Mouse (Mus musculus) ES-Bruce4 (cell line): Measurements from ENCODE around the gene Zfp687. TPM values are rescaled to one million over a fixed set of nuclear protein-coding genes. Genes with fewer than 3 reads are reported as not detected.
A peak's percentile ranks its signal among the peaks of the same experiment; 100 is the strongest.

Experiments used
- H3K27ac ChIP-seq: 2 replicates; pipeline ENCODE4 v1.5.1; 2012; ENCODE audit warnings: low read length, inconsistent platforms; ENCODE audit not compliant: insufficient read depth
- H3K27me3 ChIP-seq: 2 replicates; pipeline ENCODE4 v1.6.1; 2012; ENCODE audit warnings: mild to moderate bottlenecking, low read length, inconsistent platforms; ENCODE audit not compliant: control insufficient read depth, poor library complexity, insufficient read depth, severe bottlenecking
- H3K36me3 ChIP-seq: 2 replicates; pipeline ENCODE4 v1.6.1; 2012; ENCODE audit warnings: inconsistent platforms, mild to moderate bottlenecking, low read length, moderate library complexity; ENCODE audit not compliant: control insufficient read depth, poor library complexity, insufficient read depth, severe bottlenecking
- H3K4me1 ChIP-seq: one replicate; pipeline ENCODE4 v1.8.1; 2011; ENCODE audit warnings: low read length; ENCODE audit not compliant: control insufficient read depth, insufficient read depth
- H3K4me3 ChIP-seq: 2 replicates; pipeline ENCODE4 v1.5.1; 2011; ENCODE audit warnings: low read depth, mild to moderate bottlenecking, low read length
- H3K9ac ChIP-seq: 2 replicates; pipeline ENCODE4 v1.6.1; 2012; ENCODE audit warnings: low read depth, mild to moderate bottlenecking, inconsistent platforms; ENCODE audit not compliant: poor library complexity, severe bottlenecking
- H3K9me3 ChIP-seq: replicated peaks from 2 replicates; pipeline ENCODE4 v1.6.1; 2012; ENCODE audit warnings: mild to moderate bottlenecking, low read length, inconsistent platforms; ENCODE audit not compliant: control insufficient read depth, poor library complexity, insufficient read depth, severe bottlenecking
- CTCF ChIP-seq: IDR thresholded peaks from one replicate; pipeline ENCODE4 v1.8.1; 2011; ENCODE audit warnings: low read depth, low read length
- EP300 ChIP-seq: IDR thresholded peaks from 2 replicates; pipeline ENCODE4 v1.6.1; 2011; ENCODE audit warnings: low read depth, low read length; ENCODE audit not compliant: insufficient read depth
- POLR2A ChIP-seq: IDR thresholded peaks from one replicate; pipeline ENCODE4 v1.8.1; 2011; ENCODE audit warnings: low read length; ENCODE audit not compliant: insufficient read depth
- polyA plus RNA-seq: library from polyadenylated mRNA; stranded (reverse); fragments of >200 nt; gene quantifications from 2 replicates; pipeline ENCODE4 v1.2.4, GENCODE M21; 2011; ENCODE audit warnings: low read depth; ENCODE audit not compliant: missing spikeins, insufficient read depth, insufficient read length

Gene Zfp687
- polyA plus RNA-seq, 1 experiment: 56.5 TPM

GRCm38 (mm10) chr3:94984312-94984711, 30.9 kb downstream of the Zfp687 start:
- no peak for TF ChIP-seq CTCF
- TF ChIP-seq POLR2A: no peak
- no peak for TF ChIP-seq EP300
- no peak overlapping the region for H3K9ac ChIP-seq
- no peaks in the 10 kb centered on the region for H3K27me3 ChIP-seq
- H3K4me1 ChIP-seq: no peaks in the 10 kb centered on the region
- H3K27ac ChIP-seq: no peak overlapping the region
- no peaks in the 10 kb centered on the region for H3K36me3 ChIP-seq
- no peaks in the 10 kb centered on the region for H3K9me3 ChIP-seq
- H3K4me3 ChIP-seq: no peak overlapping the region

- Histone ChIP-seq H3K27me3 (no peaks in the 10 kb centered on the region), H3K4me3 (peak within 1 kb of the TSS; percentile 98), H3K27ac (peak within 1 kb of the TSS; percentile 27; the same call in 1 of the 2 replicates), H3K4me1 (no peaks in the 10 kb centered on the region), H3K36me3 (no peaks in the 10 kb centered on the region), H3K9ac (peak within 1 kb of the TSS; percentile 97), H3K9me3 (no peaks in the 10 kb centered on the region)
- TF ChIP-seq POLR2A: peak; percentile 43
- no peak for TF ChIP-seq EP300
- no peak for TF ChIP-seq CTCF
Measured at GRCm38 (mm10) chr3:94974528-94975422, 40.5 kb downstream of the Zfp687 start, which contains the start of gene Pi4kb. Pi4kb (plus strand) TSS chr3:94974731.

- peak overlapping the region; percentile 57 for H3K4me3 ChIP-seq
- H3K27ac ChIP-seq: peak overlapping the region; percentile 1; the same call in 1 of the 2 replicates
- peak overlapping the region; percentile 97; the same call in 1 of the 2 replicates for H3K9ac ChIP-seq
- H3K36me3 ChIP-seq: no peaks in the 10 kb centered on the region
- H3K9me3 ChIP-seq: no peaks in the 10 kb centered on the region
- no peaks in the 10 kb centered on the region for H3K4me1 ChIP-seq
- TF ChIP-seq POLR2A (no peak), EP300 (no peak), CTCF (no peak)
- H3K27me3 ChIP-seq: no peaks in the 10 kb centered on the region
Measured at GRCm38 (mm10) chr3:94974026-94974527, 41.2 kb downstream of the Zfp687 start.

- Histone ChIP-seq H3K36me3 (no peaks in the 10 kb centered on the region), H3K9me3 (no peaks in the 10 kb centered on the region), H3K4me1 (no peaks in the 10 kb centered on the region), H3K27ac (no peak overlapping the region), H3K4me3 (no peak overlapping the region), H3K27me3 (no peaks in the 10 kb centered on the region), H3K9ac (peak overlapping the region; percentile 97; the same call in 1 of the 2 replicates)
- TF ChIP-seq POLR2A (no peak), EP300 (no peak), CTCF (no peak)
Measured at GRCm38 (mm10) chr3:94973620-94974019, 41.6 kb downstream of the Zfp687 start.

- Histone ChIP-seq H3K27me3 (no peaks in the 10 kb centered on the region), H3K4me3 (no peak overlapping the region), H3K27ac (no peak overlapping the region), H3K4me1 (no peaks in the 10 kb centered on the region), H3K36me3 (no peaks in the 10 kb centered on the region), H3K9me3 (no peaks in the 10 kb centered on the region), H3K9ac (no peak overlapping the region)
- TF ChIP-seq CTCF (no peak), POLR2A (no peak), EP300 (no peak)
Measured at GRCm38 (mm10) chr3:94972552-94972951, 42.7 kb downstream of the Zfp687 start.

- Histone ChIP-seq H3K27ac (no peak overlapping the region), H3K9me3 (no peaks in the 10 kb centered on the region), H3K9ac (no peak overlapping the region), H3K27me3 (no peaks in the 10 kb centered on the region), H3K4me1 (peaks cover 3% of the 10 kb centered on the region), H3K36me3 (no peaks in the 10 kb centered on the region), H3K4me3 (no peak overlapping the region)
- TF ChIP-seq POLR2A (no peak), EP300 (no peak), CTCF (no peak)
Measured at GRCm38 (mm10) chr3:94965878-94966277, 49.4 kb downstream of the Zfp687 start.
